Mouse (Mus musculus): ENCODE measurements around the gene Naxe. TPM values are rescaled to one million over a fixed set of nuclear protein-coding genes. Genes with fewer than 3 reads are reported as not detected.

Gene Naxe
- polyA plus RNA-seq, 2 experiments, result 25.0 to 59.6 TPM

GRCm38 (mm10) chr3:88073631-88074030 lies 15.3 kb upstream of the Naxe start:
- DNase-seq (ENCODE audit: low read depth in 3 of 3, low spot score in 3 of 3) (no peak), ATAC-seq (ENCODE audit: insufficient read depth) (no peak)
- Histone ChIP-seq H3K9ac (replicated peaks) (no peak overlapping the region), H3K27me3 (ENCODE audit: control insufficient read depth, insufficient read depth, low read length) (no peaks in the 10 kb centered on the region), H3K36me3 (replicated peaks; ENCODE audit: control insufficient read depth, insufficient read depth, low read depth) (no peaks in the 10 kb centered on the region), H3K4me2 (ENCODE audit: low read depth) (no peak overlapping the region), H3K4me1 (replicated peaks; ENCODE audit: control insufficient read depth in 2 of 2, insufficient read depth in 2 of 2, low read length in 1 of 2) (no peaks in the 10 kb centered on the region), H3K27ac (no peak overlapping the region), H3K4me3 (ENCODE audit: insufficient read depth in 1 of 2, low read depth in 2 of 2, low read length in 2 of 2) (no peak overlapping the region), H3K9me3 (ENCODE audit: control insufficient read depth, low read length) (no peaks in the 10 kb centered on the region)
- WGBS (ENCODE audit: insufficient replicate concordance), result 52% methylated on average over 2 of the region's 2 CpGs
- TF ChIP-seq CTCF (IDR thresholded peaks at IDR 0.05; ENCODE audit: low read depth), result no peak
- TF ChIP-seq EP300 (IDR thresholded peaks at IDR 0.05; ENCODE audit: low read depth), result no peak

- Histone ChIP-seq H3K9ac (replicated peaks) (no peak overlapping the region), H3K27ac (no peak overlapping the region), H3K4me3 (ENCODE audit: insufficient read depth in 1 of 2, low read depth in 2 of 2, low read length in 2 of 2) (no peak overlapping the region), H3K4me2 (ENCODE audit: low read depth) (no peak overlapping the region), H3K36me3 (replicated peaks; ENCODE audit: control insufficient read depth, insufficient read depth, low read depth) (no peaks in the 10 kb centered on the region), H3K4me1 (replicated peaks; ENCODE audit: control insufficient read depth in 2 of 2, insufficient read depth in 2 of 2, low read length in 1 of 2) (no peaks in the 10 kb centered on the region), H3K9me3 (ENCODE audit: control insufficient read depth, low read length) (no peaks in the 10 kb centered on the region), H3K27me3 (ENCODE audit: control insufficient read depth, insufficient read depth, low read length) (no peaks in the 10 kb centered on the region)
- ATAC-seq (ENCODE audit: insufficient read depth), result 0 out of 2 replicates have a peak, but pooled peaks have one; percentile 11
- peak; percentile 48 to 55 (median 53) for DNase-seq (ENCODE audit: low read depth in 3 of 3, low spot score in 3 of 3)
- TF ChIP-seq EP300 (IDR thresholded peaks at IDR 0.05; ENCODE audit: low read depth) (no peak), CTCF (IDR thresholded peaks at IDR 0.05; ENCODE audit: low read depth) (peak; percentile 91)
- WGBS (ENCODE audit: insufficient replicate concordance), result 3% methylated on average over 5 of the region's 5 CpGs
These were observed 13.5 kb upstream of the Naxe start for GRCm38 (mm10) chr3:88071783-88072182.

GRCm38 (mm10) chr3:88068386-88068785 lies 10.1 kb upstream of the Naxe start:
- WGBS (ENCODE audit: insufficient replicate concordance), result 39% methylated on average over 2 of the region's 2 CpGs
- no peak for TF ChIP-seq CTCF (IDR thresholded peaks at IDR 0.05; ENCODE audit: low read depth)
- DNase-seq (ENCODE audit: low read depth in 3 of 3, low spot score in 3 of 3), result no peak

GRCm38 (mm10) chr3:88057030-88057429 lies 1.3 kb downstream of the Naxe start:
- ATAC-seq (ENCODE audit: insufficient read depth) (no peak), DNase-seq (ENCODE audit: low read depth in 3 of 3, low spot score in 3 of 3) (no peak)
- Histone ChIP-seq H3K9ac (replicated peaks) (no peak overlapping the region; the same call in 1 of the 2 replicates), H3K27me3 (ENCODE audit: control insufficient read depth, insufficient read depth, low read length) (no peaks in the 10 kb centered on the region), H3K4me1 (replicated peaks; ENCODE audit: control insufficient read depth in 2 of 2, insufficient read depth in 2 of 2, low read length in 1 of 2) (no peaks in the 10 kb centered on the region; a peak in 3 of 4 replicates), H3K27ac (no peak overlapping the region), H3K4me3 (ENCODE audit: insufficient read depth in 1 of 2, low read depth in 2 of 2, low read length in 2 of 2) (no peak overlapping the region), H3K9me3 (ENCODE audit: control insufficient read depth, low read length) (no peaks in the 10 kb centered on the region), H3K4me2 (ENCODE audit: low read depth) (peak overlapping the region; percentile 90; the same call in 1 of the 2 replicates), H3K36me3 (replicated peaks; ENCODE audit: control insufficient read depth, insufficient read depth, low read depth) (peaks cover 14% of the 10 kb centered on the region)
- WGBS (ENCODE audit: insufficient replicate concordance), result 77% methylated on average over 6 of the region's 6 CpGs
- TF ChIP-seq EP300 (IDR thresholded peaks at IDR 0.05; ENCODE audit: low read depth), result no peak
- no peak for TF ChIP-seq CTCF (IDR thresholded peaks at IDR 0.05; ENCODE audit: low read depth)

More at GRCm38 (mm10) chr3:88068386-88068785, 10.1 kb upstream of the Naxe start:
- no peaks in the 10 kb centered on the region for H3K9me3 ChIP-seq (ENCODE audit: control insufficient read depth, low read length)
- H3K4me2 ChIP-seq (ENCODE audit: low read depth), result no peak overlapping the region
- H3K27me3 ChIP-seq (ENCODE audit: control insufficient read depth, insufficient read depth, low read length), result no peaks in the 10 kb centered on the region
- H3K9ac ChIP-seq (replicated peaks), result no peak overlapping the region
- H3K4me1 ChIP-seq (replicated peaks; ENCODE audit: control insufficient read depth in 2 of 2, insufficient read depth in 2 of 2, low read length in 1 of 2), result no peaks in the 10 kb centered on the region
- H3K27ac ChIP-seq, result no peak overlapping the region
- H3K36me3 ChIP-seq (replicated peaks; ENCODE audit: control insufficient read depth, insufficient read depth, low read depth), result no peaks in the 10 kb centered on the region
- no peak overlapping the region for H3K4me3 ChIP-seq (ENCODE audit: insufficient read depth in 1 of 2, low read depth in 2 of 2, low read length in 2 of 2)
- no peak for ATAC-seq (ENCODE audit: insufficient read depth)

- Histone ChIP-seq H3K4me2 (ENCODE audit: low read depth) (no peak overlapping the region), H3K27me3 (ENCODE audit: control insufficient read depth, insufficient read depth, low read length) (no peaks in the 10 kb centered on the region), H3K9me3 (ENCODE audit: control insufficient read depth, low read length) (no peaks in the 10 kb centered on the region), H3K9ac (replicated peaks) (no peak overlapping the region), H3K4me1 (replicated peaks; ENCODE audit: control insufficient read depth in 2 of 2, insufficient read depth in 2 of 2, low read length in 1 of 2) (peaks cover 0 to 1% of the 10 kb centered on the region in 2 experiments; a peak in 1 of 4 replicates), H3K4me3 (ENCODE audit: insufficient read depth in 1 of 2, low read depth in 2 of 2, low read length in 2 of 2) (no peak overlapping the region), H3K36me3 (replicated peaks; ENCODE audit: control insufficient read depth, insufficient read depth, low read depth) (peaks cover 13% of the 10 kb centered on the region), H3K27ac (no peak overlapping the region)
- DNase-seq (ENCODE audit: low read depth in 3 of 3, low spot score in 3 of 3), result no peak
- TF ChIP-seq EP300 (IDR thresholded peaks at IDR 0.05; ENCODE audit: low read depth) (no peak), CTCF (IDR thresholded peaks at IDR 0.05; ENCODE audit: low read depth) (no peak)
- ATAC-seq (ENCODE audit: insufficient read depth), result no peak
- 52% methylated on average over 3 of the region's 3 CpGs for WGBS (ENCODE audit: insufficient replicate concordance)
These were observed 8.8 kb downstream of the Naxe start for GRCm38 (mm10) chr3:88049532-88049931.

Data from liver, embryonic 14.5 days (tissue).